Mouse (Mus musculus): Measurements from ENCODE around the gene Sema6d. TPM values are rescaled to one million over a fixed set of nuclear protein-coding genes. Genes with fewer than 3 reads are reported as not detected.

Sema6d gene
- polyA plus RNA-seq, 1 experiment: 45.4 TPM

DNA sequence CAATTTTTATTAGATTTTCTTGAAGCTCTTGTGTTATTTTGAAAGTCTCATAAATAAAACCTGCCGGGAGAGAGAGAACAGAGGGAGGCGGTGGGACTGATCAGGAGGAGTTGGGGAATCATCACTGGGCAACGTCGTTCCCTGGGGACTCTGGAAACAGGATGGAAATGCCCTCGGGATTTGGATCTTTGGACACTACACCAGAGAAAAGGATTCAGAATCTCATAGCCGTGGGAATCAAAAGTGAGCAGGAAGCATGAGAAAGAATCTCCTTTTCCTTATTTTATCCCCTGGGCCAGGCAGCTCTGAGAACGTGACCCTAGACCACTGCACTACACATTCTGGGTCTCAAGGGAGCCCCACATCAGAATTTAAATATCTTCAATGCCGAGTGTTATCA, 313.8 kb downstream of the Sema6d start:
- DNase-seq (ENCODE audit: low read depth): peak; percentile 22
- TF ChIP-seq CTCF (IDR thresholded peaks at IDR 0.05; ENCODE audit: borderline replicate concordance, extremely low read depth, insufficient read depth, insufficient read length) (no peak), POLR2A (IDR thresholded peaks at IDR 0.05; ENCODE audit: borderline replicate concordance, extremely low read depth, insufficient read depth, insufficient read length, poor library complexity, severe bottlenecking) (no peak)

DNA sequence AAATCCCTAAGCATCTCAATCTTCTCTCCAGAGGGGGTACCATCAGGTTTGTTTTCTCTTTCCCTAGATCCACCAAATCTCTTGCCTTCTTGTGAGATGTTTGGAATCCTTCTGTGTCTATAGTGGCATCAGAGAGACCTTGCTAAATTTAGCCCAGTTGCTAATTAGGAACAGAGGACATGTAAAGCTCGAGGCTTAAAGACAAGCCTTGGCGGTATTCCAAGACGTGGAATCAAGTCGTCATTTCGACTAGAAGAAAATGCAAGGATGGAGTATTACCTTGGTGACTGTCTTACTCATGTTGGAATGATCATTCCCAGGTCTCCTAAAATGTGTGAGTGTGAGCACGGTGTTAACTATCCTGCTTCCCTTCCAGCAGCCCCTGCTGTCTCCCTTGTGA, 314.2 kb downstream of the Sema6d start:
- peak; percentile 77 for DNase-seq (ENCODE audit: low read depth)
- TF ChIP-seq CTCF (IDR thresholded peaks at IDR 0.05; ENCODE audit: borderline replicate concordance, extremely low read depth, insufficient read depth, insufficient read length): no peak
- TF ChIP-seq POLR2A (IDR thresholded peaks at IDR 0.05; ENCODE audit: borderline replicate concordance, extremely low read depth, insufficient read depth, insufficient read length, poor library complexity, severe bottlenecking): no peak

DNA sequence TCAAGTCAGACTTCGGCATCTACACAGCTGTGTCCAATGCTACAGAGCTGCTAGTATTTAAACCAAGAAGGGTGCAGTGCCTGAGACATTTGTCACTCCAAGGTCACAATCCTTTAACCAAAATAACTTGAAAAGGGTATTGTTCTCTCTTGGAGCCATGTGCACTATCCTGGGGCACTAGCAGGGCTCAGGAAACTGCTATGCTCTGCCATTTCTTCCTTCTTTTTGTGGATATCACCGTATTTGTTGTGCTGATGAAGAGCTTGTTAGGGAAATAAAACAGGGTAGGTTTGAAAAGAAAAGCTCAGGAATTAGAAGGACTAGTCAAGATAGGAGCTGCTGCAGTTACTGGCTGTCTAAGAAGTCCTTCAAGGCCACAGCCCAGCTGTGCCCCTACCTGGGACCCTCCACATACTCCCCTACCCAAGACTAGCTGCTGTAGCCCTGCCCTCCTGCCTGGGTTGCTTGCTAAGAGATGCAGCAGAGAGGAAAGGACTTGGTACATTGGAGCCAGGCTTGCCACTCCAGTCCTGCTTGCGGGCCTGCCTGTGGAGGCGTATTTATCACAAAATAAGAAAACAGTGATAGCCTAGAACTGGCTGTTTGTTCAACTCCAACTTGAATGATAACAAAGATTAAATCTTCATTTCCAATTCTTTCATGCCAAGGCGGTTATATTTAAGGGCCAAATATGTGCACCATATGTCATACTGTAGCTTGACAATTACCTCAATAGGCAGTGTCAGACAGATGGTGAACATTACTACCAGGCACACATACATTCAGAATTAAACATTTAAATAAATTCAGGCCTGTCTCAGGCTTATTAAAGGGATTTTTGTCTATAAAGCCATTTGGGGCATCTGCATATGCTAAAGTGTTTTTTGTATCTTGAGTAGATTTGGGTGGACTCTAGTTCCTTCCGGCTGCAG, 315.1 kb downstream of the Sema6d start:
- DNase-seq (ENCODE audit: low read depth): peak; percentile 88
- no peak for TF ChIP-seq POLR2A (IDR thresholded peaks at IDR 0.05; ENCODE audit: borderline replicate concordance, extremely low read depth, insufficient read depth, insufficient read length, poor library complexity, severe bottlenecking)
- TF ChIP-seq CTCF (IDR thresholded peaks at IDR 0.05; ENCODE audit: borderline replicate concordance, extremely low read depth, insufficient read depth, insufficient read length): no peak

DNA sequence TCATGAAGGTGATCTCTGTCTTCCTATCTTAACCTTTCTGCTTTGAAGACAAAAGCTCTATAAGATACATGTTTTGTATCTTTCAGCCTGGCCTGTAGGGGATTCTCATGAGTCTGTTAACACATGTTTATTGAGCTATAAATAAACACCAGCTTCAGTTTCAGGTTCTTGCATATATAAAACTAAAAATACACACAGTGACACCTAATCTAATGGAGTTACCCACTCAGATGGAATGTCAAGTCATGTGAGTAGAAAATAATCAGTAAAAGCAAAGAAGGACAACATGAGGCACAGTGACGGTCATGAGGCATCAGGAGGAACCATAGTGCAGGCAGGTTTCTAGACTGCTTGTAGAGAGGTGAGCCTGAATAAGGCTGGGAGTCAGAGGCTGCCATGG, 319.2 kb downstream of the Sema6d start:
- TF ChIP-seq POLR2A (IDR thresholded peaks at IDR 0.05; ENCODE audit: borderline replicate concordance, extremely low read depth, insufficient read depth, insufficient read length, poor library complexity, severe bottlenecking): no peak
- no peak for TF ChIP-seq CTCF (IDR thresholded peaks at IDR 0.05; ENCODE audit: borderline replicate concordance, extremely low read depth, insufficient read depth, insufficient read length)
- DNase-seq (ENCODE audit: low read depth): no peak

DNA sequence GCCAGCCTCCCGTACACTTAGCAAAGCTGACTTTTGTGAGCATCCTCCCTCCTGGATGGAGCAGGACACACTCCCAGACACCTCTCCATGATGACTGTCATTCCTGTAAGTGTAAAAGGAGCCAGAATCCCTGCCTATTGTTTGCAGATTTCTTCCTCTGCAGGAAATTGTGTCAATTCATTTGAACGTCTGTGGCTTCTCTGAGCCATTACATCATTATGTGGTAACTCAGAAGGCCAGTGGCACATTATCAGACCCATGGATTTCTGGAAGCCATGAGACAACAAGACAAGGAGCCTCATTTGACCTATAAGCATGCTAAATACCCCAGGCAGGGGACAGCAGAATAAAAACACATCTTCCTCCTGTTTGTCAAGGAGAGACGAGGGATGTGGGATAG, 327.0 kb downstream of the Sema6d start:
- TF ChIP-seq CTCF (IDR thresholded peaks at IDR 0.05; ENCODE audit: borderline replicate concordance, extremely low read depth, insufficient read depth, insufficient read length) (no peak), POLR2A (IDR thresholded peaks at IDR 0.05; ENCODE audit: borderline replicate concordance, extremely low read depth, insufficient read depth, insufficient read length, poor library complexity, severe bottlenecking) (no peak)

DNA sequence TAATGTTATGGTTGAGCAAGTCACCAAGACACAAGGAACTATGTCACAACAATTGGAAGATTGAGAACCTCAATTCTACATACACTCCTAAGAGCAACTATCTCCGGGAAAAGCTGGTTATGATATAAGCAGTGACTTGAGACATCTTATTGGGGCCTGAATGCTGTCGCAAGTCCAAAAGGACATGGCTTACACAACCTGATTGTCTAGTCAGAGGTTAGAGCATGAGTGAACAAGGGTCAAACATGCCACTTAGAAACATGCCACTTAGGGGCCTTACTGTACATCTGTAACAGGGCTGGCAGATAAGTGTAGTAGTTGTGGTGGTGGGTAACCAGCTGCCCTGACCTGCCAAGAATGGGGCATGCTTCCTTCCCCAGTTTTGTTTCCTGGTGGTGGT, 328.6 kb downstream of the Sema6d start:
- no peak for DNase-seq (ENCODE audit: low read depth)
- TF ChIP-seq POLR2A (IDR thresholded peaks at IDR 0.05; ENCODE audit: borderline replicate concordance, extremely low read depth, insufficient read depth, insufficient read length, poor library complexity, severe bottlenecking): no peak
- no peak for TF ChIP-seq CTCF (IDR thresholded peaks at IDR 0.05; ENCODE audit: borderline replicate concordance, extremely low read depth, insufficient read depth, insufficient read length)

More for the DNA sequence above, 327.0 kb downstream of the Sema6d start:
- DNase-seq (ENCODE audit: low read depth): no peak

DNA sequence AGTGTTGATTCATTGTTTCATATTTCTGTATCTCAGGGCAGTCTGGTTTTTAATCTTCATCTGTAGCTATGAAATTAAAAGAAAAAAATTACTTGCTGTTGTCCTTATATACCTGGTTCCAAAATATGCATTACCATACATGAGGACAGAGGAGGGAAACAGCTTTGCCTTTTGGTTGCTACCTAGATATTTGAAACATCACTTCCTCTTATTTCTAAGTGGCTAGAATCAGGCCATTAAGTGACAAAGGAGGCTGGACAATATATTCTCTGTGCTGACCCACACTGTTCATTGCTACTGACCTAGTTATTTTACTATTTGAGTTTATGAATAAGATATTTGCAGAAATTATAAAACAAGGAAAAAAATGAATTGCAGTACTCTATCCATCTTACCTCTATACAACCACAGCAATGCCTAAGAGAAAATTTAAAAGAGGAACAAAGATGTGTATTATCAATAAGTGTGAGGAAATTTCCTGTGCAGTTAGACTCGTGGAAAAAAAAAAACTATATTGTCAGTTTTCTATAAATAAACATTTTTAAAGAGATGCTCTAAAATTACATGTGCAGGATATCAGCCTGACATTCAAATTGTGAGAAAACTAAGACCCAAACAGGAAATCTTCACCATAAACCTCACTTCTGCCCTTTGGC, 330.5 kb downstream of the Sema6d start:
- no peak for DNase-seq (ENCODE audit: low read depth)
- no peak for TF ChIP-seq POLR2A (IDR thresholded peaks at IDR 0.05; ENCODE audit: borderline replicate concordance, extremely low read depth, insufficient read depth, insufficient read length, poor library complexity, severe bottlenecking)
- TF ChIP-seq CTCF (IDR thresholded peaks at IDR 0.05; ENCODE audit: borderline replicate concordance, extremely low read depth, insufficient read depth, insufficient read length): no peak

DNA sequence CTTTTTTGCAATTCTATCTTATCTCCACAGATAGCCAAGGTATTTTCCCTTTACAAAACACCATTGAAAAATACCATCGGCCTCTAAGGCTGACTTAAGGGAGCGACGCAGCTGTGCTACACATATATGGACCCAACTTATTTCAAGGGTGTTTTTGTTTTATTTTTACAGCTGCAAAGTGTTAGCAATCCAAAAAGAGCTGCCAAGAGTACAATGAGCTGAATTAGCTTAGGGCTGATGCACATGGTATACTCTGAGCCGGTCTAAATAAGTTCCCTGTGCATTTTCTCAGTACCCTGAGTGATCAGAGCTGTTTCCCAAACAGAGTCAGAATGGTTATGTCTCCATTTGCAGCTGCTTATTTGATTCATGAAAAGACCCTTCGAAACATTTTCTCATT, 340.0 kb downstream of the Sema6d start:
- TF ChIP-seq CTCF (IDR thresholded peaks at IDR 0.05; ENCODE audit: borderline replicate concordance, extremely low read depth, insufficient read depth, insufficient read length): no peak
- no peak for TF ChIP-seq POLR2A (IDR thresholded peaks at IDR 0.05; ENCODE audit: borderline replicate concordance, extremely low read depth, insufficient read depth, insufficient read length, poor library complexity, severe bottlenecking)
- peak; percentile 35 for DNase-seq (ENCODE audit: low read depth)

DNA sequence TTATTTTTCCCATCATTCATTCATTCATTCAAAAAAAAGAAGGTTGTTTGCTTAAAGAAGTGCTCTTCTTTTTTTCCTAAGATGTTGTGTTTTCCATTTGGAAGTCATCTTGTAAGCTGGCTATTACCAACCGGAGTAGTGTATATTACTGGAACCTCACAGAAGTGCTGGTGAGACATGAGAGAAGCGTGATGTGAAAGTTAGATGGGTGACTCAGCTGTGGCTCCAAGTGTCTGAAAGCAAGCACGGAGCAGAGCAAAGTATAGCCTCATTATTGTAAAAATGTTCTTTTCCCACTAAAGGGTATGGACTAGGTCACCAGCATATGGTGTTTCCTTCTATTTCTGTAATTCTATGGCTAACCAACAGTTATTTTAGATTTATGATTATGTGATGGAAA, 340.9 kb downstream of the Sema6d start:
- TF ChIP-seq CTCF (IDR thresholded peaks at IDR 0.05; ENCODE audit: borderline replicate concordance, extremely low read depth, insufficient read depth, insufficient read length) (no peak), POLR2A (IDR thresholded peaks at IDR 0.05; ENCODE audit: borderline replicate concordance, extremely low read depth, insufficient read depth, insufficient read length, poor library complexity, severe bottlenecking) (no peak)

DNA sequence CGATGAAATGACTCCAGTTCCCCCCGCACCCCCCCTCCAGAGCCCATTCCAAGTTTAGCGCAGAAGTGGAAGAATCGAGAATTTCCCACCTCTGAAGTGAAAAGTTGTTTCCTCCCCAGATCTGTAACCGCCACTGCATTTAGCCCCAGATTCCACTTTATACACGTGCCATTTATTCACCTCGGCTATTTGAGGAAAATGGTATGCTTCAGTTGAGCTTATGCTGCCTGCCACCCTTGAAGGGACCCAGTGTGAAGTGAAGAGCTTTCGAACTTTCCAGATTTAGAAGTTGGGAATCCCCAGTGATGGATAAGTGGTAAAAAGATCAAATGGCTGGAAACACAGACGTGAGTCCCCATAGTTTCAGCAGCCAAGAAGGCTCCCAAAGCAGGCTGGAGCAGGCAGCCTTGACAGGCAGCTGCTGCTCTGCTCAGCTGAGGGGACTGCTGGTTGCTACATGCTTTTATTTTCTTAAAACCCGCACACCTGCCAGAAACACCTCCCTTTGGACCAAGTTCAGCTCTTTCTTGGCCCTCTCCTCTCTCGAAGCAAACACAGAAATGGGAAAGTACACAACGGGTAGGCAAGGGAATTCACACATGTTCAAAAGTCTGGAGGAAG, 345.7 kb downstream of the Sema6d start:
- peak; percentile 39 for DNase-seq (ENCODE audit: low read depth)
- TF ChIP-seq POLR2A (IDR thresholded peaks at IDR 0.05; ENCODE audit: borderline replicate concordance, extremely low read depth, insufficient read depth, insufficient read length, poor library complexity, severe bottlenecking) (no peak), CTCF (IDR thresholded peaks at IDR 0.05; ENCODE audit: borderline replicate concordance, extremely low read depth, insufficient read depth, insufficient read length) (no peak)

More for the DNA sequence above, 340.9 kb downstream of the Sema6d start:
- no peak for DNase-seq (ENCODE audit: low read depth)

DNA sequence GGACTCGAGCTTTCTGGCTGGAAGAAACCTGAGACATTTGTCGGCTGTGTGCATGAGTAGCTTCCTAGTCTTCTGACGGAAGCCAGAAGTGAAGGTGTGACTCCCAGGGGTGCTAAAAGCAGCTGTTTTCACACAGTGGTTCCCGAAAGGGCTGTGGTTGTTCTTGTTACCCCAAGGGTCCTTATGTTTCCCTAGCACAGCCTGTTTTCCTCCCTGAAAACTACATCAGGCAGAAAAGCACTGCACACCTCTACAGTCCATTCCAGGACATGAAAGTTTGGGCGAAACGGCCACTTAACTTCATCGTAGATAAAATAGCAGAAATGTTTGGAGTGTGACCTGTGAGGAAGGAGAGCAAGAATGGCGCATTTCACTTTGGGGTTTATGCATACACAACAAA, 346.9 kb downstream of the Sema6d start:
- DNase-seq (ENCODE audit: low read depth): no peak
- no peak for TF ChIP-seq POLR2A (IDR thresholded peaks at IDR 0.05; ENCODE audit: borderline replicate concordance, extremely low read depth, insufficient read depth, insufficient read length, poor library complexity, severe bottlenecking)
- TF ChIP-seq CTCF (IDR thresholded peaks at IDR 0.05; ENCODE audit: borderline replicate concordance, extremely low read depth, insufficient read depth, insufficient read length): no peak

All from brain, embryonic 14.5 days (tissue).